Mouse (Mus musculus) megakaryocyte progenitor cell, adult 5-6 weeks (primary cell): Measurements from ENCODE around the gene AC109138.7. TPM values are rescaled to one million over a fixed set of nuclear protein-coding genes. Genes with fewer than 3 reads are reported as not detected.

ENCODE experiments used
- total RNA-seq, 2 experiments: library from RNA; stranded (forward) in 1 of 2; stranded (reverse) in 1 of 2; fragments of 157-497, 149-512 nt in 1 of 2; fragments of 200-1000 nt in 1 of 2; gene quantifications; 2 replicates each; pipeline versions ENCODE4 v1.2.3 to v1.2.4; 2015 to 2017

The AC109138.7 gene
- total RNA-seq, 2 experiments from 2014 or later = not detected

Other genes with a start within 250 kb of the AC109138.7 start
- not detected in 2 replicates for gene Aldh3b2, start 242.0 kb upstream of the AC109138.7 start, total RNA-seq (2015)
- gene Aldh3b2, start 242.0 kb upstream of the AC109138.7 start, total RNA-seq (2017) = 0.25 TPM in 1 of 2 replicates, not detected in the other
- 3.4 and 3.9 TPM in 2 replicates for gene Acy3, start 227.8 kb upstream of the AC109138.7 start, total RNA-seq (2015)
- 1.2 and 1.6 TPM in 2 replicates for gene Acy3, start 227.8 kb upstream of the AC109138.7 start, total RNA-seq (2017)
- not detected in 2 replicates for gene Tbx10, start 221.6 kb upstream of the AC109138.7 start, total RNA-seq (2015)
- gene Tbx10, start 221.6 kb upstream of the AC109138.7 start, total RNA-seq (2017) = not detected in 2 replicates
- 15.1 and 16.2 TPM in 2 replicates for gene Nudt8, start 213.8 kb upstream of the AC109138.7 start, total RNA-seq (2015)
- 10.4 and 14.4 TPM in 2 replicates for gene Nudt8, start 213.8 kb upstream of the AC109138.7 start, total RNA-seq (2017)
- gene Gm49405, start 213.7 kb upstream of the AC109138.7 start, total RNA-seq (2015) = 0.57 and 1.5 TPM in 2 replicates
- 1.5 and 1.9 TPM in 2 replicates for gene Gm49405, start 213.7 kb upstream of the AC109138.7 start, total RNA-seq (2017)
- 1.6 and 2.9 TPM in 2 replicates for gene Doc2g, start 211.0 kb upstream of the AC109138.7 start, total RNA-seq (2015)
- 1.3 and 2.9 TPM in 2 replicates for gene Doc2g, start 211.0 kb upstream of the AC109138.7 start, total RNA-seq (2017)
- 123 and 135 TPM in 2 replicates for gene Ndufv1, start 201.6 kb upstream of the AC109138.7 start, total RNA-seq (2015)
- gene Ndufv1, start 201.6 kb upstream of the AC109138.7 start, total RNA-seq (2017) = 223 and 254 TPM in 2 replicates
- gene Gstp1, start 176.4 kb upstream of the AC109138.7 start, total RNA-seq (2015) = 264 and 361 TPM in 2 replicates
- 79.8 and 88.4 TPM in 2 replicates for gene Gstp1, start 176.4 kb upstream of the AC109138.7 start, total RNA-seq (2017)
- gene Gstp2, start 168.3 kb upstream of the AC109138.7 start, total RNA-seq (2015) = not detected in 2 replicates
- gene Gstp2, start 168.3 kb upstream of the AC109138.7 start, total RNA-seq (2017) = not detected in 2 replicates
- 1.4 and 7.5 TPM in 2 replicates for gene Gstp3, start 154.8 kb upstream of the AC109138.7 start, total RNA-seq (2015)
- 2.2 TPM in 2 replicates for gene Gstp3, start 154.8 kb upstream of the AC109138.7 start, total RNA-seq (2017)
- not detected in 2 replicates for gene Cabp2, start 132.8 kb upstream of the AC109138.7 start, total RNA-seq (2015)
- gene Cabp2, start 132.8 kb upstream of the AC109138.7 start, total RNA-seq (2017) = not detected in 2 replicates
- gene Cdk2ap2, start 117.2 kb upstream of the AC109138.7 start, total RNA-seq (2015) = 112 and 126 TPM in 2 replicates
- gene Cdk2ap2, start 117.2 kb upstream of the AC109138.7 start, total RNA-seq (2017) = 24.2 and 44.8 TPM in 2 replicates
- gene Pitpnm1, start 114.4 kb upstream of the AC109138.7 start, total RNA-seq (2015) = 7.8 and 11.2 TPM in 2 replicates
- gene Pitpnm1, start 114.4 kb upstream of the AC109138.7 start, total RNA-seq (2017) = 6.8 and 17.2 TPM in 2 replicates
- 61.9 and 66.4 TPM in 2 replicates for gene Aip, start 88.5 kb upstream of the AC109138.7 start, total RNA-seq (2015)
- gene Aip, start 88.5 kb upstream of the AC109138.7 start, total RNA-seq (2017) = 24.4 and 31.1 TPM in 2 replicates
- gene Gpr152, start 74.6 kb upstream of the AC109138.7 start, total RNA-seq (2015) = not detected in 2 replicates
- gene Gpr152, start 74.6 kb upstream of the AC109138.7 start, total RNA-seq (2017) = 0.10 TPM in 1 of 2 replicates, not detected in the other
- gene Cabp4, start 70.3 kb upstream of the AC109138.7 start, total RNA-seq (2015) = not detected in 2 replicates
- gene Cabp4, start 70.3 kb upstream of the AC109138.7 start, total RNA-seq (2017) = not detected in 2 replicates
- 138 and 142 TPM in 2 replicates for gene Coro1b, start 65.7 kb upstream of the AC109138.7 start, total RNA-seq (2015)
- gene Coro1b, start 65.7 kb upstream of the AC109138.7 start, total RNA-seq (2017) = 66.4 and 83.5 TPM in 2 replicates
- gene Ptprcap, start 60.8 kb upstream of the AC109138.7 start, total RNA-seq (2015) = 96.4 and 114 TPM in 2 replicates
- 79.5 and 83.5 TPM in 2 replicates for gene Ptprcap, start 60.8 kb upstream of the AC109138.7 start, total RNA-seq (2017)
- 21.6 and 22.1 TPM in 2 replicates for gene Rps6kb2, start 51.0 kb upstream of the AC109138.7 start, total RNA-seq (2015)
- 23.1 and 30.2 TPM in 2 replicates for gene Rps6kb2, start 51.0 kb upstream of the AC109138.7 start, total RNA-seq (2017)
- 2.2 and 2.4 TPM in 2 replicates for gene Carns1, start 38.9 kb upstream of the AC109138.7 start, total RNA-seq (2015)
- 1.0 and 2.1 TPM in 2 replicates for gene Carns1, start 38.9 kb upstream of the AC109138.7 start, total RNA-seq (2017)
- 39.3 and 46.6 TPM in 2 replicates for gene Tbc1d10c, start 23.1 kb upstream of the AC109138.7 start, total RNA-seq (2015)
- gene Tbc1d10c, start 23.1 kb upstream of the AC109138.7 start, total RNA-seq (2017) = 15.3 and 17.5 TPM in 2 replicates
- 395 and 413 TPM in 2 replicates for gene Ppp1ca, start 22.3 kb upstream of the AC109138.7 start, total RNA-seq (2015)
- gene Ppp1ca, start 22.3 kb upstream of the AC109138.7 start, total RNA-seq (2017) = 482 and 538 TPM in 2 replicates
- gene Rad9a, start 12.7 kb upstream of the AC109138.7 start, total RNA-seq (2015) = 28.0 and 31.0 TPM in 2 replicates
- 16.1 and 19.7 TPM in 2 replicates for gene Rad9a, start 12.7 kb upstream of the AC109138.7 start, total RNA-seq (2017)
- gene Clcf1, start 119 bp upstream of the AC109138.7 start, total RNA-seq (2015) = 2.8 and 5.0 TPM in 2 replicates
- 1.3 and 3.0 TPM in 2 replicates for gene Clcf1, start 119 bp upstream of the AC109138.7 start, total RNA-seq (2017)
- gene Pold4, start 17.5 kb downstream of the AC109138.7 start, total RNA-seq (2015) = 53.6 and 55.0 TPM in 2 replicates
- 60.4 and 67.8 TPM in 2 replicates for gene Pold4, start 17.5 kb downstream of the AC109138.7 start, total RNA-seq (2017)
- gene Ssh3, start 54.8 kb downstream of the AC109138.7 start, total RNA-seq (2015) = 6.2 and 7.5 TPM in 2 replicates
- gene Ssh3, start 54.8 kb downstream of the AC109138.7 start, total RNA-seq (2017) = 8.1 and 9.7 TPM in 2 replicates
- 1.7 and 3.8 TPM in 2 replicates for gene Ankrd13d, start 68.8 kb downstream of the AC109138.7 start, total RNA-seq (2015)
- gene Ankrd13d, start 68.8 kb downstream of the AC109138.7 start, total RNA-seq (2017) = 1.9 and 5.7 TPM in 2 replicates
- 149 and 172 TPM in 2 replicates for gene Grk2, start 91.9 kb downstream of the AC109138.7 start, total RNA-seq (2015)
- gene Grk2, start 91.9 kb downstream of the AC109138.7 start, total RNA-seq (2017) = 207 and 336 TPM in 2 replicates
- 59.0 and 64.3 TPM in 2 replicates for gene Kdm2a, start 183.9 kb downstream of the AC109138.7 start, total RNA-seq (2015)
- gene Kdm2a, start 183.9 kb downstream of the AC109138.7 start, total RNA-seq (2017) = 58.3 and 60.2 TPM in 2 replicates
- gene Rhod, start 225.1 kb downstream of the AC109138.7 start, total RNA-seq (2015) = not detected in 2 replicates
- gene Rhod, start 225.1 kb downstream of the AC109138.7 start, total RNA-seq (2017) = not detected in 2 replicates